In genomic region chr17:27056812-27057516, GRCm38 (mm10) we compare ENCODE assay signal across 8 mouse cellular contexts. TPM values are rescaled to one million over a fixed set of nuclear protein-coding genes. Genes with fewer than 3 reads are reported as not detected.
A peak's percentile ranks its signal among the peaks of the same experiment; 100 is the strongest.
DNase-seq lines count a peak whose midpoint lies in the region; ATAC-seq and TF ChIP-seq lines count a peak whose summit lies in the region.

TSS of gene Itpr3 (plus strand) at chr17:27057304.

- TF ChIP-seq POLR2A in testis, adult 2 months (IDR thresholded peaks at IDR 0.05; ENCODE audit: control insufficient read depth, low read depth, low read length) = no peak

- peaks cover 49% of the 10 kb centered on the region for H3K27me3 ChIP-seq in forebrain, embryonic 15.5 days
- H3K27me3 ChIP-seq in hindbrain, embryonic 11.5 days (ENCODE audit: control insufficient read depth, insufficient read depth, low read length) = peaks cover 32% of the 10 kb centered on the region
- H3K27me3 ChIP-seq in limb, embryonic 15.5 days = no peaks in the 10 kb centered on the region; the same call in 1 of the 2 replicates
- H3K27me3 ChIP-seq in midbrain, postnatal 0 days (ENCODE audit: insufficient read depth, low read length) = peaks cover 27% of the 10 kb centered on the region
- no peaks in the 10 kb centered on the region for H3K27me3 ChIP-seq in testis, adult 2 months (ENCODE audit: control insufficient read depth, insufficient read depth, low read length)

- no peak for TF ChIP-seq CTCF in midbrain, postnatal 0 days (IDR thresholded peaks at IDR 0.05)
- TF ChIP-seq CTCF in testis, adult 2 months (IDR thresholded peaks at IDR 0.05; ENCODE audit: control insufficient read depth, insufficient read depth, insufficient replicate concordance, low read depth, low read length) = no peak

- peak within 1 kb of the TSS; percentile 14; the same call in 1 of the 2 replicates for H3K27ac ChIP-seq in forebrain, embryonic 15.5 days (replicated peaks)
- H3K27ac ChIP-seq in hindbrain, embryonic 11.5 days (ENCODE audit: low read depth, low read length) = no peak within 1 kb of the TSS
- H3K27ac ChIP-seq in limb, embryonic 15.5 days = peak within 1 kb of the TSS; percentile 84
- H3K27ac ChIP-seq in midbrain, postnatal 0 days (ENCODE audit: low read depth, low read length) = no peak within 1 kb of the TSS
- H3K27ac ChIP-seq in testis, adult 2 months (ENCODE audit: control insufficient read depth, insufficient read depth, low read depth, low read length) = peak within 1 kb of the TSS; percentile 37

- peak; percentile 86 for DNase-seq in ES-CJ7 (ENCODE audit: low read depth, low spot score)
- peak; percentile 74 for DNase-seq in brain, adult 2 months (ENCODE audit: low read depth, low spot score)
- DNase-seq in hindbrain, embryonic 11.5 days (ENCODE audit: low spot score) = peak; percentile 54
- DNase-seq in midbrain, postnatal 0 days (ENCODE audit: low spot score) = no peak
- DNase-seq in left cerebral cortex, postnatal 14 days (ENCODE audit: low spot score in 2 of 2) = no peak

- intact Hi-C loops in left cerebral cortex, postnatal 14 days (cut with DNase I) = no loop called here

- no peaks in the 10 kb centered on the region for H3K9me3 ChIP-seq in forebrain, embryonic 15.5 days
- H3K9me3 ChIP-seq in hindbrain, embryonic 11.5 days (ENCODE audit: control insufficient read depth, low read length) = no peaks in the 10 kb centered on the region
- no peaks in the 10 kb centered on the region for H3K9me3 ChIP-seq in limb, embryonic 15.5 days
- H3K9me3 ChIP-seq in midbrain, postnatal 0 days (ENCODE audit: low read length) = no peaks in the 10 kb centered on the region

- no peaks in the 10 kb centered on the region for H3K36me3 ChIP-seq in forebrain, embryonic 15.5 days
- H3K36me3 ChIP-seq in hindbrain, embryonic 11.5 days (ENCODE audit: control insufficient read depth, insufficient read depth, low read length) = no peaks in the 10 kb centered on the region
- H3K36me3 ChIP-seq in limb, embryonic 15.5 days = no peaks in the 10 kb centered on the region
- no peaks in the 10 kb centered on the region for H3K36me3 ChIP-seq in midbrain, postnatal 0 days (ENCODE audit: insufficient read depth, low read length)
- H3K36me3 ChIP-seq in testis, adult 2 months (ENCODE audit: control insufficient read depth, insufficient read depth, low read length) = no peaks in the 10 kb centered on the region

- H3K4me2 ChIP-seq in forebrain, embryonic 15.5 days (replicated peaks) = peak within 1 kb of the TSS; percentile 75
- peak within 1 kb of the TSS; percentile 83 for H3K4me2 ChIP-seq in hindbrain, embryonic 11.5 days (replicated peaks; ENCODE audit: low read depth, low read length)
- H3K4me2 ChIP-seq in limb, embryonic 15.5 days = peak within 1 kb of the TSS; percentile 86
- peak within 1 kb of the TSS; percentile 75 for H3K4me2 ChIP-seq in midbrain, postnatal 0 days (ENCODE audit: low read depth, low read length, poor library complexity, severe bottlenecking)

- WGBS in forebrain, embryonic 15.5 days = 1% methylated on average over 64 of the region's 66 CpGs
- 0% methylated on average over 62 of the region's 66 CpGs for WGBS in hindbrain, embryonic 11.5 days
- WGBS in limb, embryonic 15.5 days = under 1% methylated on average over 65 of the region's 66 CpGs
- WGBS in midbrain, postnatal 0 days = under 1% methylated on average over 38 of the region's 66 CpGs

- peak within 1 kb of the TSS; percentile 45 for H3K4me3 ChIP-seq in forebrain, embryonic 15.5 days
- H3K4me3 ChIP-seq in hindbrain, embryonic 11.5 days (ENCODE audit: low read depth, low read length) = peak within 1 kb of the TSS; percentile 44
- peak within 1 kb of the TSS; percentile 56 for H3K4me3 ChIP-seq in limb, embryonic 15.5 days
- peak within 1 kb of the TSS; percentile 48 for H3K4me3 ChIP-seq in midbrain, postnatal 0 days (ENCODE audit: low read depth, low read length)
- peak within 1 kb of the TSS; percentile 83 for H3K4me3 ChIP-seq in testis, adult 2 months (ENCODE audit: control insufficient read depth, low read depth, low read length)

- H3K9ac ChIP-seq in forebrain, embryonic 15.5 days (replicated peaks) = peak within 1 kb of the TSS; percentile 22
- peak within 1 kb of the TSS; percentile 49 for H3K9ac ChIP-seq in hindbrain, embryonic 11.5 days (ENCODE audit: low read depth, low read length)
- peak within 1 kb of the TSS; percentile 35 for H3K9ac ChIP-seq in limb, embryonic 15.5 days
- peak within 1 kb of the TSS; percentile 44 for H3K9ac ChIP-seq in midbrain, postnatal 0 days (replicated peaks; ENCODE audit: low read length, poor library complexity, severe bottlenecking)

- ATAC-seq in forebrain, embryonic 15.5 days (replicated peaks) = no peak
- no peak for ATAC-seq in hindbrain, embryonic 11.5 days (ENCODE audit: low FRiP score)
- peak; percentile 57 for ATAC-seq in limb, embryonic 15.5 days (ENCODE audit: insufficient number of reproducible peaks, low FRiP score, low TSS enrichment, low read depth)
- no peak for ATAC-seq in midbrain, postnatal 0 days (ENCODE audit: low FRiP score)

- H3K4me1 ChIP-seq in forebrain, embryonic 15.5 days = peaks cover 17% of the 10 kb centered on the region
- H3K4me1 ChIP-seq in hindbrain, embryonic 11.5 days (replicated peaks; ENCODE audit: control insufficient read depth, insufficient read depth, low read length) = no peaks in the 10 kb centered on the region; the same call in 1 of the 2 replicates
- peaks cover 54% of the 10 kb centered on the region for H3K4me1 ChIP-seq in limb, embryonic 15.5 days
- H3K4me1 ChIP-seq in midbrain, postnatal 0 days (ENCODE audit: insufficient read depth, low read length) = peaks cover 7% of the 10 kb centered on the region; the same call in 1 of the 2 replicates
- peaks cover 6% of the 10 kb centered on the region for H3K4me1 ChIP-seq in testis, adult 2 months (ENCODE audit: control insufficient read depth, insufficient read depth, low read length)

RNA-seq across cellular contexts. Expression of gene Itpr3, which starts in this region (rescaled TPM):
- polyA plus RNA-seq in forebrain, embryonic 15.5 days (2015; fragmentation: Nextera tagmentation; extraction: Ambion mirVana) = 0.43 and 0.46 TPM in 2 replicates
- 1.2 and 1.3 TPM in 2 replicates for polyA plus RNA-seq in hindbrain, embryonic 11.5 days (2014; fragmentation: Nextera tagmentation; extraction: Ambion mirVana)
- 4.3 and 4.4 TPM in 2 replicates for polyA plus RNA-seq in limb, embryonic 15.5 days (2015; fragmentation: Nextera tagmentation; extraction: Ambion mirVana)
- 4.5 and 4.7 TPM in 2 replicates for total RNA-seq in midbrain, postnatal 0 days (2014; rRNA removed)
- 0.39 and 0.90 TPM in 2 replicates for polyA plus RNA-seq in midbrain, postnatal 0 days (2015; fragmentation: Nextera tagmentation; extraction: Ambion mirVana)
- 32.7 and 34.2 TPM in 2 replicates for polyA plus RNA-seq in testis, adult 2 months (2012; rRNA removed)
- 1 to 10 TPM; 2.2 to 2.4 TPM for total RNA-seq in left cerebral cortex, postnatal 14 days (2021)

Comparison
In these comparisons a context has a peak if more than half of its experiments do, and no peak if none do; other contexts are left out.
1. DNase-seq: peak in ES-CJ7 (single experiment), brain, adult 2 months (single experiment) and hindbrain, embryonic 11.5 days (single experiment); none in midbrain, postnatal 0 days (single experiment) and left cerebral cortex, postnatal 14 days (0 of 2).
2. H3K27ac ChIP-seq: peak in forebrain, embryonic 15.5 days (single experiment), limb, embryonic 15.5 days (single experiment) and testis, adult 2 months (single experiment); none in hindbrain, embryonic 11.5 days (single experiment) and midbrain, postnatal 0 days (single experiment).
3. Peak in every context shown above with its lines, with median percentiles within 50 percentile points of each other: H3K4me2 ChIP-seq, H3K4me3 ChIP-seq and H3K9ac ChIP-seq.